Mouse (Mus musculus) induced T-regulatory cell, adult 2 months (primary cell): ENCODE data around the gene Gm26661.

ENCODE experiments used
- DNase-seq: peaks from one replicate; pipeline ENCODE4 v3.0.0-alpha.2; 2012; ENCODE audit warnings: low read depth

The Gm26661 gene

DNA sequence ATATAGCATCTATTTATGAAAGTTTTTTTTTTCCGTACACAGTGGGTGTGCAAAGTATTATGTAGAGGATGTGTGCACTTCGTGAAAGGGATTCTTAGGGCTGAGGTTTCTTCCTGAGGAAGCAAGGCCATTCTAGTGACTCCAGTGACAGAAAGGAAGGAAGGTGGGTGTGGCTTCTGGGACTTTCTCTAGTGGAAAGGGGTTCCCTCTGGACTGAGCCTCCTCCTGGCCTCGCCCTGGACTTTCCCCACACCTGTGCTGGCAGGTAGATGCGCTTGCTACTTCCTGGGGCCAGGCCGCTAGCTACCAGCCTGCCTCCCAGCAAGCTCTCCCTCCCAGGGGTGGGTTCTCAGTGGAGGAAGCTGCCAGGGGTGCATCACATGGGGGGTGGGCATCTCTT is 28.1 kb downstream of the Gm26661 start:
- peak; percentile 61 for DNase-seq

DNA sequence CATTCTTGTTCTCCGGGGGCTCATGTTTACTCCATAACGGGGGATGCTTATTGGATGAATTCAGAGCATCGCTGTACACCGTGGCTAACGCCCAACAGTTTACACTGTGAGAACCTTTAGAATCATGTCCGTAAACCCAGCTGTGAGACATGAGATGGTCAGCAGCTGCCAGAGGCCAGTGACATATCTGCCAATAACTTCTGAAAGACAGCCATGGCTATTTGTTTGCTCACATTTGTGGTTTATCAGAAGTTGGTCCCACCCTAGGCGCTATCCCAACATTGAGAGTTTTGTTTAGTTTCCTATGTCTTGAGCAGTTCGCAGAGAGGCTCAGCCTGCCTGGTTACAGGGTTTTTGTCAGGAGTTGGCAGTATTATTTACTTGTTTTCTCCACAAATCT is 30.0 kb downstream of the Gm26661 start:
- no peak for DNase-seq

DNA sequence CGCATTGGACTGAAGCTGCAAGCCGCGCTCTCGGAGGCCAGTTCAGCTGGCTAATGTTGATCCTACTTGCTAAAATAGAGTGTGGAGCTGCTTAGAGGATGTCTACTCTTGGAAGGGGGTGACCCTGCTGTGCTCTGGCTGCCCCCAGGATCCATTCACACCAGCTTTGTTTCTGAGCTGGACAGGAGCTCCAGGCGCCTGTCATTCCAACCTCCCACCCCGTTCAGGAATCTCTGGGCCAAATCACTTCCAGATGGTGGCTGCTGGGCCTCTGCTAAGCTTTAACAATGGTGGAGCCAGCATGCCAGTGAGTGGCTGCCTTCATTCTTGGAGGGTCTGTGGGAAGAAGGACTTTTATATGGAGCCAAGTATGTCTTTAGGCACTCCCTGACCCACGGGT is 31.3 kb downstream of the Gm26661 start:
- DNase-seq, result no peak

DNA sequence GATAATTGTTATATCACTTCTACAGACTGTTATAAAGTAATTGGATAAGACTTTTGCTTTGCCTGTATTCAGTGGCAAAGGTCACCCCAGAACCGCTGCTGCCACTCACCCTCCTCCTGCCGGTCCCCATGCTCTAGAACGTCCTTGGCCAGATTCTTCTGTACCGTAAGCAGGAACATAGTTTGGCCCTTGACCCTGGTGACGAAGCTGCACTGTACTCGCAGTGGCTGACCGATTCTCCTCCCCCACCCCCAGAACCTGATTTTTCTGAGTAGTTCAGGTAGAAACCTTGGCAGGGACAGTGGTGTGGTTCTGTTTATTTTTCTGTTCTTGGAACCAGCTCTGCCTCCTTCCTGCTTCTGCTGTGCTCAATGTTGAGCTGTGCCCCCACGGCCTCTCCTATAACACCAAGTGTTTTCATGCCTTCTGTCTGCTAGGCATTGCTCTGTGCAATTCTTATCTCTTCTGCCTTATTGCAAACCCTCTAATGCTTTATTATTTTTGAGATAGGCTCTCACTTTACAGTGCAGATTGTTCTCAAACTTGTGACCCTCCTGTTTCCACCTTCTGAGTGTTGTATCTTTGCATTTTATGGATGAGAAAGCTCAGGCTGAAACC is 33.4 kb downstream of the Gm26661 start:
- no peak for DNase-seq

DNA sequence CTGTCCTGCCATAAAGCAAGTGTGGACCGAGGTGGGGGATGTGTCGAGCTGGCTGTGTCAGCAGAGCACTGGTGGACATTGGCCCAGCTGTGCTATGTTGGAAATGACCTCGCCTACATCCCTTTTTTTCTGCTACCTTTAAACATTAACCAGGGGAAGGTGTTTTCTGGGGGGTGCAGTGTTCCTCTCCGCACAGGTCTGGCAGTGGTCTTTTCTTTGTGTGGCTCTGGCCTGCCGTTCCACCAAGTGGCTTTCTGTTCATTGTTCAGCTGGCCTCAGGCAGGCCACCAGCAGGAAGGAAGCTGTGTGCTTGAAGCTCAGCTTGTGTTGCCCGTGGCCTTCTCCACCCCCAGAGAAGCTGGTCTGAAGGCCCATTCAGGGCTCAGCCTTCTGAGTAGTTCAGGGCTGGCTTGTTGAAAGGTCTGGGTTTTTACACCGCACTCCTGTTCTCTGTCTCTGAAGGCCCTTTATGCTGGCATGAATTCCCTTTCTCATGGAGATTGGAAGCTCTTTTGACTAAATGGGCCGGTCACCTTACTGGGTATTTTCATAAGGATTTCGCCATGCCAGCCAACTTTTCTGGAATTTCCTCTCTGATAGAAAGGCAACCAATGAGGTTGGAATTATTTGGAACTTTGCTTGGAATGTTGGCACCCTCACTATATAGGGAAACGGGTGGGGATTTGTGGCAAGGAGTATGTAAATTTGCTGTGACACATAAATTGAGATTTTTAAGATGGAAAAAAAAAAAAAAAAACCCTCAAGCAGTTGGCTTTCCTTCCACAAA is 35.0 kb downstream of the Gm26661 start:
- DNase-seq, result no peak

DNA sequence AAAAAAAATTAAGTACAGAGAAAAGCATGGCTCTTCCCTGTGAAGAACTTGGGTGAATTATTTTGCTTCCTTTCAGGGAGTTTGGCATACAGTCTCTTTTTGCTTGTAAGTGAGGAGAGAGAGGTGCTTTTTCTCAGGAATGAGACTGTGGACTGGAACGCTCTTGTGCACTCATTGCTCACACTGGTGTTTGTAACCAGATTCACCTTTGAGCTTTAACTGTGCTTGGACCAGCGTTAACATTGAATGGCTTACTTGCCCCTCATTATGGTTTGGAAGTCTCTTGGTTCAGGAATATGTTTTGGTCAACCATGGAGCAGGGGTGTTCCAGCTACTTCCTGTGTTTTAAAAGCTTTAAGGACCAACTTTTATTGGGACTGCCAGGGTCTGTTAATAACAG is 37.8 kb downstream of the Gm26661 start:
- no peak for DNase-seq

DNA sequence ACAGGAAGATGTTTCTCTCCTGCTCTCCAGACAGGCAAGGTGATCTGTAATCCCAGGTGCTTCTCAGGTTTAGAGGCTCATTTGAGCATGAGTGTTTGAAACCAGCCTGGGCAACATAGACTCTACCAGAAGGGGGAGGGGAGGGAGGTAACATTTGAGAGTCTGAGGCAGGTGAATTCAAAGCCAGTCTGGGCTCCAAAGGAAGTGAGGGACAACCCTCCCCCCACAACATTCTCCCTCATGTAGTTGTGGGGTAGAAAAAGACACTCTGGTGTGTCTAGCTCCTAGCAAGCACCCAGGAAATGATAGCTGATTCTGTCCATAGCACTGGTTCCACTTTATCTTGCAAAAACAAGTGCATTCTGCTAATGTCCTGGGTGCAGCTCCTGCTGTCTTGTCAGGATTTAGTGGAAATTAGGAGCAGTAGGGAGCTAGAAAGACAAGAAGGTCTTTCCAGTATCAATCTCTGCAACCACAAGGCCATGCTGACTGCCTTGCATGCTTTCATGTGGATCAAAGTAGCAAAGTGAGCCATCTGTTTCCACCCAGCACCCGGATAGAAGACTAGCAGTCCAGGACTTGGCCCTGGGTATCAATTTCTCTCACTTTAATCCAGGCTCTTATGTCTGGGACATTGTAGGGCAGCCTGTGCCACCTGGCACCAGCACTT is 40.5 kb downstream of the Gm26661 start:
- no peak for DNase-seq

DNA sequence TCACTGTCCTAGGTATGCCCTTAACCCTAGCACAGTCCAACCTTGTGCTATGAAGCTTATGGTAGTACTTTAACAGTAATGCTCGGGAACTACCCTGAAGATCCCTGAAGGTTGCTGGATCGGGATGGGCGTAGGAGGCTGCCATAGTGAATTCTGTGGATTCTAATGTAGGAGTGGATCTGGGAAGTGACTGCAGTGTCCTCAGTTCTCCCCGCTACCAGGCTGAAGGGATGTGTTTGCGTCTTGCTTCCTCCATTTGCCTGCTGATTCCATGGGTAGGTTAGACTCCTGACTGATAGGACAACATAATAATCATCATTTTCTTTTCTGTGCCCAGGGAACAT is 41.0 kb downstream of the Gm26661 start:
- no peak for DNase-seq

DNA sequence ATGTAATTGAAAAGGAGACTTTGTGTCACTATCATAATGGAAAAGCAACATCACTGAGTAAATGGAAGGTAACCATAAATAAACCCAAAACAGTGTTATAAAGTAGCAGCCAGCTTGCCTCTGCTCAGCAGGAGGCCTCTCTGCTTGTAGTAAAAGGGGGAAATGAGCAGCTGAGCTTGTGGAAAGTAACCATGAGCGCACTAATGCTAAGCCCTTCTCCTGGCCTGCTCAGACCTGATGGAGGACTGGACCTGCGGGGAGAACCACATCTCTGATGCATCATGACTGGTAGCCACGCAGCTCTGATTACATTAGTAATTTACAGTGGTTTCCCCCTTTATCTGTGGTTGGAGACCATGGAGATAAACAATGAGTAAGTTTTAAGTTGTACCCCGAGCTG is 42.1 kb downstream of the Gm26661 start:
- DNase-seq, result no peak

DNA sequence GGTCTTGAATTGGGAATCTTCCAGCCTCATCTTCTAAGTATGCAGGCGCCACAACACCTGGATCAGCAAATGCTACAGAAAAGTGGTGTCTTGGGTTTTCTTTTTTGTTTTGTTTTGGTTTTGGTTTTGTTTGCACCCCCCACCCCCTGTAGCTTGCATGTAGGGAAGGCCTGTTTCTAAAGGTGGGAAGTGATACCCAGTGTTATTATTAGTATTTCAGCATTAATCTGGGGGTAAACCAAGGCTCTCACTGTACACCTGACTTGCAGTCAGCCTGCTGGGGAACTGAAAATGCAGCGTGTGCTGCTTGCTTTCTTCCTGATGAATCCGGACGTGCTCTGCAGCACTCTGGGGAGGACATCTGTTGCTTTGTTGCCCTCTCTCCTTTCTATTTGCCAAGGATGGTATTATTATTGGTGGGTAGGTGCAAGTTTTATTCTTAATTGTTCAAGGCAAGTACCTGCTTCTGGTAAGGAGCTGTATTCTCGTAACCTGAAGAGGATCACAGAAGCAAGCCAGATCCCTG is 47.2 kb downstream of the Gm26661 start:
- DNase-seq, result no peak

DNA sequence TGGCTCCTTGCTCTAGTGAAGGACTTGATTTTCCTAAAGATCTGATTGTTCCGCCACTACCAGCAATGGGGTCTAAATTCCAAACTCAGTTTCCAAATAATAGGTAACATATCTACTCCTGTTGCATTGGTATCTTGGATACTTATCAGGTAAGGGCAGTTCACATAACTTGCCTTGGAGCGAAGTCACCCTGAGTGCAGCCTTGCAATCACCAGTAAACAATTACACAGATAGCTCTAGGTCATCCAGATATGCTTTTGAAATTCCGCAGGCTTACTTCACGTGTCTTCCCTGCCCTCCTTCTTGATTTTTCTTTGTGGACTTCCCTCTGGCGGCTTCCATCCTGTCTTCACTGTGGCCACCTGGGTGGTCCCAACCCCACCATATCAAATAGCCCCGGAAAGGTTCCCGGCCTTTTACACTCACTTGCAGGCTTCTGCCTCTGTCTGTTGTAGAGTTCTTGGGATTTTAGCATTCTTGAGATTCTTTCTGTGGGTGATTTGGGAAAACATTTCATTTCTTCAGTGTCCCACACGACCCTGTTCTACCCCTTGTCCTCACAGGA is 48.6 kb downstream of the Gm26661 start:
- no peak for DNase-seq
